Mouse (Mus musculus) MEL (cell line): ENCODE measurements around the gene Cyp27a1.

ENCODE experiments used
- BHLHE40 ChIP-seq: IDR thresholded peaks from 2 replicates; pipeline ENCODE4 v1.6.1; 2012; ENCODE audit warnings: low read depth, mild to moderate bottlenecking, inconsistent platforms, low read length, improper control_type of control experiment, borderline replicate concordance
- CTCF ChIP-seq, 3 experiments: IDR thresholded peaks in 2 of 3; conservative IDR thresholded peaks in 1 of 3; 2 replicates each; pipeline ENCODE4 v1.5.1; 2011 to 2012; ENCODE audit warnings: low read length in 3 of 3, low read depth in 2 of 3, mild to moderate bottlenecking in 2 of 3, improper control_type of control experiment in 1 of 3, inconsistent platforms in 1 of 3, mixed read lengths in 1 of 3, moderate library complexity in 1 of 3; ENCODE audit not compliant: control insufficient read depth in 1 of 3, insufficient read depth in 1 of 3, poor library complexity in 1 of 3, severe bottlenecking in 1 of 3
- MAX ChIP-seq: IDR thresholded peaks from 2 replicates; pipeline ENCODE4 v1.6.1; 2011; ENCODE audit warnings: low read length, improper control_type of control experiment
- MYB ChIP-seq: IDR thresholded peaks from 2 replicates; pipeline ENCODE4 v1.6.1; 2011; ENCODE audit warnings: mild to moderate bottlenecking, low read depth, low read length, improper control_type of control experiment
- MYC ChIP-seq: IDR thresholded peaks from 2 replicates; pipeline ENCODE4 v1.6.1; 2011; ENCODE audit warnings: low read depth, mild to moderate bottlenecking, low read length, improper control_type of control experiment, moderate library complexity
- NELFE ChIP-seq: IDR thresholded peaks from 2 replicates; pipeline ENCODE4 v1.6.1; 2011; ENCODE audit warnings: low read depth, low read length, improper control_type of control experiment
- POLR2AphosphoS2 ChIP-seq: IDR thresholded peaks from 2 replicates; pipeline ENCODE4 v1.6.1; 2011; ENCODE audit warnings: low read length, improper control_type of control experiment
- SMC3 ChIP-seq: IDR thresholded peaks from 2 replicates; pipeline ENCODE4 v1.6.1; 2011; ENCODE audit warnings: low read depth, low read length, improper control_type of control experiment
- ZMIZ1 ChIP-seq: IDR thresholded peaks from 2 replicates; pipeline ENCODE4 v1.6.1; 2012; ENCODE audit warnings: low read depth, mild to moderate bottlenecking, inconsistent platforms, low read length, improper control_type of control experiment, moderate library complexity

DNA sequence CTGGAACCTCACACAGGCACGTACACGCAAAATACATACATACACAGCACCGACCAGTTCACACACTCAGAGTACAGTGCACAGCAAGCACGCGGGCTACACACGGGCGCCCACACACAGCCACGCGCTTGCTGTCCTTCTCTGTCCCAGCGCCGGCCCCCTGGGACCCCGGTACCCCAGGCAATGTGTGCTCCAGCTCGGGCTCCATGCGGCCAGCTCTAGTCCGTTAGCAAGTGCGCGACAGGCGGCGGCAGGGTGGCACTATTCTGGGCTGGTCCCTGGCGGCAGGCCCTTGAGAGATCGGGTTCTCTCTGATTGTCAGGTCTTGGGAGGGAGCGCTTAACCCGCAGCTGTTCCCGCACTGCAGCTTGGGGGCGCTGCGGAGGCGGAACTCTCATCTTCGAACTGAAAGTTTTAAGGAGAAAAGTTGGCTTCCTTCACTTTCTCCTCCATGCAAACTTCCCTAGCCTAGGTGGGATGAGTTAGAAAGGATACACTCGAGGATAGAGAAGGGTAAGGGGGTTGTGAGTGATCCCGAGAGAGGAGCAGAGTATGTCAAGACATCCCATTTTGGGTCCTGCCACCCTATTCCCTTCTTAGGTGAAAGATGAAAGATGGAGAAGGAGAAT, 35.4 kb downstream of the Cyp27a1 start, which contains the start of gene Prkag3:
- TF ChIP-seq BHLHE40: no peak
- peak in 2 of 3 experiments; percentile 16 to 31; a peak in 3 of 6 replicates for TF ChIP-seq CTCF (IDR thresholded peaks at IDR 0.05 in 2 of 3, conservative IDR thresholded peaks at IDR 0.05 in 1 of 3; ENCODE audit: control insufficient read depth in 1 of 3, insufficient read depth in 1 of 3, low read depth in 2 of 3, low read length in 3 of 3, poor library complexity in 1 of 3, severe bottlenecking in 1 of 3)
- TF ChIP-seq MAX: no peak
- no peak for TF ChIP-seq SMC3
- no peak for TF ChIP-seq POLR2AphosphoS2
- no peak for TF ChIP-seq ZMIZ1
- TF ChIP-seq MYB: no peak
- TF ChIP-seq MYC: no peak
- TF ChIP-seq NELFE: no peak
